Mouse (Mus musculus) limb, embryonic 14.5 days (tissue): ENCODE results near the gene Hesx1. TPM values are rescaled to one million over a fixed set of nuclear protein-coding genes. Genes with fewer than 3 reads are reported as not detected.

Experiments used
- ATAC-seq: fragments of 200-750 bp; cut with Nextera tagmentation; 2 replicates; pipeline ENCODE4 v1.8.0; 2017; ENCODE audit warnings: low read depth, moderate number of reproducible peaks, moderate TSS enrichment; ENCODE audit not compliant: low FRiP score
- DNase-seq: peaks from one replicate; pipeline ENCODE4 v3.0.0-alpha.2; 2015; ENCODE audit warnings: low spot score
- H3K27ac ChIP-seq: fragments of 300-500 bp; sonication (generic); replicated peaks from 2 replicates; pipeline ENCODE4 v1.5.1; 2014; ENCODE audit warnings: low read depth, mild to moderate bottlenecking, low read length, moderate library complexity, mixed read lengths
- H3K27me3 ChIP-seq: fragments of 300-500 bp; sonication (generic); 2 replicates; pipeline ENCODE4 v1.6.1; 2014; ENCODE audit warnings: low read length, mixed read lengths; ENCODE audit not compliant: control insufficient read depth, insufficient read depth
- H3K36me3 ChIP-seq: fragments of 300-500 bp; sonication (generic); 2 replicates; pipeline ENCODE4 v1.6.1; 2014; ENCODE audit warnings: mild to moderate bottlenecking, low read length, moderate library complexity, mixed read lengths; ENCODE audit not compliant: control insufficient read depth, insufficient read depth
- H3K4me1 ChIP-seq: fragments of 300-500 bp; sonication (generic); 2 replicates; pipeline ENCODE4 v1.6.1; 2014; ENCODE audit warnings: antibody characterized with exemption, low read length, mixed read lengths; ENCODE audit not compliant: control insufficient read depth, insufficient read depth
- H3K4me2 ChIP-seq: fragments of 300-500 bp; sonication (generic); replicated peaks from 2 replicates; pipeline ENCODE4 v1.6.1; 2014; ENCODE audit warnings: low read depth, mild to moderate bottlenecking, low read length, moderate library complexity; ENCODE audit not compliant: severe bottlenecking
- H3K4me3 ChIP-seq: fragments of 300-500 bp; sonication (generic); replicated peaks from 2 replicates; pipeline ENCODE4 v1.5.1; 2014; ENCODE audit warnings: low read length
- H3K9ac ChIP-seq: fragments of 300-500 bp; sonication (generic); 2 replicates; pipeline ENCODE4 v1.6.1; 2014; ENCODE audit warnings: mild to moderate bottlenecking, low read depth, low read length, moderate library complexity; ENCODE audit not compliant: severe bottlenecking
- H3K9me3 ChIP-seq: fragments of 300-500 bp; sonication (generic); 2 replicates; pipeline ENCODE4 v1.6.1; 2016; ENCODE audit warnings: low read length; ENCODE audit not compliant: control insufficient read depth
- POLR2A ChIP-seq: fragments of 200-500 bp; IDR thresholded peaks from 2 replicates; pipeline ENCODE4 v1.8.0; 2012; ENCODE audit warnings: inconsistent platforms, mild to moderate bottlenecking, moderate library complexity, borderline replicate concordance; ENCODE audit not compliant: insufficient read depth, insufficient read length; ENCODE audit errors: extremely low read depth
- WGBS: fragments of 180-500 bp; shearing (Covaris S2); extraction: QIAGEN DNeasy Blood & Tissue Kit; methylation state at CpG from one replicate; pipeline ENCODE4 v1.1.7; 2014; 5-methylcytosine and 5-hydroxymethylcytosine counted together
- polyA plus RNA-seq, 2 experiments: library from polyadenylated mRNA; depleted of rRNA in 1 of 2; stranded (reverse) in 1 of 2; unstranded in 1 of 2; fragments of >200 nt; fragmentation: Nextera tagmentation in 1 of 2; extraction: Ambion mirVana in 1 of 2; gene quantifications; 2 replicates each; pipeline versions ENCODE4 v1.2.1 to v1.2.3; 2012 to 2014

The Hesx1 gene
- polyA plus RNA-seq, 2 experiments = 0.14 TPM; not detected in 1

DNA sequence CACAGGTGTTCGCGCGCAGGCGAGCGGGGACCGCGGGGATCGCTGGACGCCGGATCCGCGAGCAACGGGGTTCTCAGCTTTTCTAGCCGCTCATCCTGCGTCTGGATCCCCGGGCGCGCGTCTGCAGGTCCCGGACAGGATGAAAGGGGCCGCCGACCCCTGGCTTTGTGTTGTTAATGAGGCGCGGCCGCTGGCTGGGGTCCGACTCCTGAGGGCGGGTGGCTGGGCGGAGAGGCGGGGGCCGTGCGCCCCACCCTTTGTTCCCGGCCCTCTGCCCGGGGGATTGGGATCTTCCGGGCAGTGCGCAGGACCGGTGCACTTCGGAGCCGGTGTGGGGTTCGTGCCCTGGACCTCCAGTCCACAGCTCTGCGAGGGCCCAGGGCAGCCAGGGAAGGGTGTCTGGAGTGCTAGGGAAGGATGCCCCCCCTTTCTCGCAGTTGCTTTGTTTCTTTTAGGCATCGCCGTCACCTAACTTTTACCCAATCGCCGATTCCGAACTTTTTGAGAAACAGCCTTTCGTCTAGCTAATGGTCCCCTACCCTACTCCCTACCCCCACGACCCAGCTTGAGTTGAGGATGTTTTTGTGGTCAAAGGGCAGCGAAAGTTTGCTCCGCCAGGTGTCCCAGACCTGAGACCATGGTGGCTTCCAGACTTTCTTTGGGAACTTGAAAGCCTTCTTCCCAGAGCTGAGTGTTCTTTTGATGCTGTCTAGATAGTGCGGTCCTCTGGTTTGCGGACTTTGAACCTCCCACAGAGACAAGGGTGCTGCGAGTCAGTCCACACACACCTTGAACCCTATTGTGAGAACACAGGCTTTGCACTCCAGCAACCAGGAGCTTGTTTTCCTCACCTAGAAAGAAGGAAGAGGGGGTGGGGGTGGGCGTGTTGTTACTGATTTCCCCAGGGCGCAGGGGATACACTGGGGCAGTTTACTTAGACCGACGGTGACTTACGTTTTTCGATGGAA lies 45.3 kb downstream of the Hesx1 start:
- under 1% methylated on average over 50 of the region's 59 CpGs for WGBS
- no peak for TF ChIP-seq POLR2A
- H3K9ac ChIP-seq = peak overlapping the region; percentile 89
- no peak for DNase-seq
- H3K4me2 ChIP-seq = peak overlapping the region; percentile 80
- peaks cover 29% of the 10 kb centered on the region for H3K4me1 ChIP-seq
- peak; percentile 14; the same call in 1 of the 2 replicates for ATAC-seq
- H3K9me3 ChIP-seq = no peaks in the 10 kb centered on the region
- peak overlapping the region; percentile 87 for H3K27ac ChIP-seq
- no peaks in the 10 kb centered on the region for H3K27me3 ChIP-seq
- H3K4me3 ChIP-seq = peak overlapping the region; percentile 97
- H3K36me3 ChIP-seq = no peaks in the 10 kb centered on the region

DNA sequence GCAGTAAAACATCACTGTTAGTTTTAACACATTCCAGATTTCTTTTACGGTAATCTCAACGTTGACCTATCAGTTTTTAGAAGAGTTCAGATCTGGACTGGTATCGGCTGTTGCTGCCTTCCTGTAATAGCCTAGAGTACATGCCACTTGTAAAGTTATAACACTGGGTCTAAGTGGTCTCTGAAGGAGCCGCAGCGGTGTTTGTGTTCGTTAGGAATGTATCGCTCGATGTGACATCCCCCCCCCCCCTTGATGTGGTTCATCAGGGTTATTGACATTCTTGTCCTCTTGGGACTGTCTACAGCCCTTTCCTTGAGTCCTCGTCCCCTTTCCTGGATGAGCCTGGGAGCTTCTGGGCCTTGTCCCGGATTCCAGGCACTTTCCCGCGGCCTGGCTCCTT lies 46.2 kb downstream of the Hesx1 start:
- WGBS = 6% methylated on average over 12 of the region's 12 CpGs
- H3K9me3 ChIP-seq = no peaks in the 10 kb centered on the region
- no peaks in the 10 kb centered on the region for H3K36me3 ChIP-seq
- H3K9ac ChIP-seq = peak overlapping the region; percentile 89
- H3K27ac ChIP-seq = peak overlapping the region; percentile 87; the same call in 1 of the 2 replicates
- peak overlapping the region; percentile 80 for H3K4me2 ChIP-seq
- DNase-seq = no peak
- H3K4me1 ChIP-seq = peaks cover 37% of the 10 kb centered on the region
- no peaks in the 10 kb centered on the region for H3K27me3 ChIP-seq
- peak overlapping the region; percentile 97 for H3K4me3 ChIP-seq
- ATAC-seq = no peak
- TF ChIP-seq POLR2A = no peak

DNA sequence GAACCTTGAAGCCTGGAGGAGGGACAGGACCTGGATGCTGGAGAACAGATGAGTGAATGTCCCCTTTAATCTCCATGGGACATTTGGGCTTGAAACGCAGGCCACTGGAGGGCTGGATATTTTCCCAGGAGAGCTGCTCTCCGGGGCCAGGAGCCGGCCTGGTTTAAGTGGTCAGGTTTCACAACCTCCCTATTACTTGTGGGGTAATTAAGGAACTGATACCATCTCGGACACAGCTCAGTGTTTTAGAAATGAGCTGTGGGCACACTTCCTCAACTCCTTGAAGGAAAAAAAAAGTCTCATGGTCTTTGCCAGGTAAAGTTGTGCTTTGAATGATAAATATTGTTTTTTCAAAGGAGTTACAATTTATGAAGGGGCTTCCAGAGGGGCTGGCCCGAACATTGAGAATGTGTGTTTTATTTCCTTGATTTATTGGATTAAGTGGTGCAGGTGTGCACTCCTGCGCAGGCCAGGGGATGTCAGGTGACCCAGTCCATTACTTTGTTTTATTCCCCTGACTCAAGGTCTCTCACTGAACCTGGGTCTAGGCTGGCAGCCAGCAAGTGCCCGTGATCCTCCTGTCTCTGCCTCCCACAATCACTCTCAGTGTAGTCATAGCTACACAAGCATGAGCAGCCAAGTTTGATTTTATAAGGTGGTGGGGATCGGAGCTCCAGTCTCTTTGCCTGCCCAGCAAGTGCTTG lies 48.2 kb downstream of the Hesx1 start:
- WGBS = 13% methylated on average over 8 of the region's 8 CpGs
- H3K4me3 ChIP-seq = no peak overlapping the region
- H3K27me3 ChIP-seq = no peaks in the 10 kb centered on the region
- no peaks in the 10 kb centered on the region for H3K9me3 ChIP-seq
- no peak for ATAC-seq
- peaks cover 50% of the 10 kb centered on the region for H3K4me1 ChIP-seq
- no peak for DNase-seq
- H3K9ac ChIP-seq = no peak overlapping the region
- H3K4me2 ChIP-seq = peak overlapping the region; percentile 9
- H3K27ac ChIP-seq = peak overlapping the region; percentile 11
- H3K36me3 ChIP-seq = no peaks in the 10 kb centered on the region
- no peak for TF ChIP-seq POLR2A

DNA sequence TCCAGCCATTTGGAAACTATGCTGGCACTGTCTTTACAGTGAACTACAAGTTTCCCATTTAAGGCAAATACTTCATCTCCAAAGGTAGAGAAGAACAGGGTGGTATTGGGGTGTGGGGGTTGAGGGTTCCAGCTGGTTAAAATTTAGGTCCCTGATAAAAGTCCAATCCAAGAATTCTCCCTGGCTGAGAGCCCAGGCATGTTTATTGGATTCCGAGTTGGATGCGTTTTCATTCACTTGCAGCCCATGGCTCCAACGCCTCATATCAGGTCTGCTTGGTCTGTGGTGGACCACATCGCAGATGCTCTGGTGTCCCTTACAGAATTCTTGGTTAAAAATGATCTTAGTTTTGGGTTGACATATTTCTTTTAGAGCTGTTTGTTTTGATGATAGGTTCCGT lies 49.2 kb downstream of the Hesx1 start:
- H3K36me3 ChIP-seq = no peaks in the 10 kb centered on the region
- peak overlapping the region; percentile 77 for H3K27ac ChIP-seq
- peak overlapping the region; percentile 28; the same call in 1 of the 2 replicates for H3K4me2 ChIP-seq
- H3K9ac ChIP-seq = no peak overlapping the region
- no peak for ATAC-seq
- WGBS = 20% methylated on average over 5 of the region's 5 CpGs
- H3K27me3 ChIP-seq = no peaks in the 10 kb centered on the region
- no peaks in the 10 kb centered on the region for H3K9me3 ChIP-seq
- H3K4me1 ChIP-seq = peaks cover 56% of the 10 kb centered on the region
- TF ChIP-seq POLR2A = no peak
- H3K4me3 ChIP-seq = no peak overlapping the region
- peak; percentile 81 for DNase-seq

DNA sequence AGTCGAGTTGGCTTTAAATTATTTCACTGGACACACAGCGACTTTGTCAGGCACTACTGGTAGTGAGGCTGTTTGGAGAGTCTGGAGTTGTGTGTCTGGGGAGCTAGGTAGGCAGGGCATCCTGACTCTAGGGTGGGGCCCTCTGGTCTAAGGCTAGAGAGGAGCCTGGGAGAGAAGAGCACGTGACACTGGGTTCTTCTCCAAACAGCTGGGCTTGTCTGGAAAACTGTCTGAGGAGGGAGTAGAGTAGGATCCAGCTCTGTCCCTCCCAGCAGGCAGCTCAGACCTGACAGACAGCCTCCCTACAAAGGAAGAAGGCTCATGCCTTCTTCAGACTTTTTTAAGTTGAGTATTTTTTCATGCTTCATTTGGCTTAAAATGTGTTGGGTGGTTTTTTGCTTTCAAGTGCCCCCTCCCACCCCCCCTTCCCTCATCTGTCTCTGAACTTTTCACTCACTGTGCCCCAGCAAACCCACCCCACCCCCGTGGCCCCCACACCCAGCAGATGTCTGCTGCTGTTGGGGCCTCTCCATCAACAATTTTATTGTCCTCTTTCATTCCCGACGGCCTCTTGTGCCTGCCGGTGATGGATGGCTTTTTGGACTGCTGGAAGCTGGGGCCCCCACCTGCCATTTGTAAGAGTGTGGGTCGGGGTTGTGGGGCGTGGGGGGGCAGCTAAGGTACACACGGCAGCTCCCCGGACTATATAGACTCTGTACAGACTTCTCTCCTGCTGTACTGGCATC lies 50.2 kb downstream of the Hesx1 start:
- no peaks in the 10 kb centered on the region for H3K36me3 ChIP-seq
- no peak for DNase-seq
- peak overlapping the region; percentile 77 for H3K27ac ChIP-seq
- peak; percentile 32; the same call in 1 of the 2 replicates for ATAC-seq
- no peak overlapping the region for H3K4me3 ChIP-seq
- H3K9ac ChIP-seq = no peak overlapping the region
- WGBS = 2% methylated on average over 11 of the region's 11 CpGs
- peaks cover 64% of the 10 kb centered on the region for H3K4me1 ChIP-seq
- peak overlapping the region; percentile 28; the same call in 1 of the 2 replicates for H3K4me2 ChIP-seq
- no peaks in the 10 kb centered on the region for H3K27me3 ChIP-seq
- TF ChIP-seq POLR2A = no peak
- no peaks in the 10 kb centered on the region for H3K9me3 ChIP-seq
